Mouse (Mus musculus) kidney, adult 2 months (tissue): ENCODE data around the gene Rps16.

Experiments
- CTCF ChIP-seq: fragments of 200-500 bp; conservative IDR thresholded peaks from 2 replicates; pipeline ENCODE4 v1.5.1; 2011; ENCODE audit warnings: low read depth, mild to moderate bottlenecking, control low read depth, low read length, moderate library complexity, mixed read lengths; ENCODE audit not compliant: insufficient read depth, insufficient read length
- POLR2A ChIP-seq: fragments of 200-500 bp; IDR thresholded peaks from one replicate; pipeline ENCODE4 v1.6.1; 2011; ENCODE audit warnings: low read depth, low read length, control low read depth

DNA sequence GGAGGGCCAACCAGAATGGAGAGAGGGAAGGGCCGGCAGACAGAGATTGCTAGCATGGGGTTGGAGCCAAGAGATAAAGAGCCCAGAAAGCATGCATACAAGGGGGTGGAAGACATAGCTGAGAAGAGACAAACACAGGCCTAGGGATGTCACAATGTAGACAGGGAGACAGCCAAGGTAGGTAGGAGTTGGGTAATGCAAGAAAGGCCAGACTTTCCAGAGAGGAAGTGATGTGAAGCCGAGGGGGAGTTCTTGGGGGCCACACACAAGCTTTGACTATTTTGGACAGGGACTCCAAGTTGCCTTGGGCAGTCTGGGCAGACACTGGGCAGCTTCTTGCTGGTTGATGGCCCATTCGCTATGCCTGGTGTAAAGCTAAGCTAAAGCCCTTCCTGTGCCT lies 51.5 kb downstream of the Rps16 start:
- TF ChIP-seq POLR2A: no peak
- TF ChIP-seq CTCF: no peak
